Mouse (Mus musculus) heart, postnatal 0 days (tissue): ENCODE results near the gene Letm1.

Experiments used
- CTCF ChIP-seq: IDR thresholded peaks from 2 replicates; pipeline ENCODE4 v1.5.1; 2016; ENCODE audit warnings: antibody characterized with exemption, control low read depth, low read depth
- EP300 ChIP-seq: IDR thresholded peaks from 2 replicates; pipeline ENCODE4 v1.6.1; 2016; ENCODE audit warnings: antibody characterized with exemption, low read depth

GRCm38 (mm10) chr5:33709037-33709436 lies 73.6 kb downstream of the Letm1 start:
- no peak for TF ChIP-seq CTCF
- TF ChIP-seq EP300 = no peak
